Mouse (Mus musculus) megakaryocyte, embryonic 14.5 days (primary cell): ENCODE data around the gene Cenpq. TPM values are rescaled to one million over a fixed set of nuclear protein-coding genes. Genes with fewer than 3 reads are reported as not detected.
A peak's percentile ranks its signal among the peaks of the same experiment; 100 is the strongest.

ENCODE experiments used
- H3K27me3 ChIP-seq: replicated peaks from 2 replicates; pipeline ENCODE3; 2012; ENCODE audit warnings: inconsistent platforms
- H3K36me3 ChIP-seq: replicated peaks from 2 replicates; pipeline ENCODE3; 2012; ENCODE audit warnings: low read length, inconsistent platforms, mixed read lengths
- H3K4me1 ChIP-seq: 2 replicates; pipeline ENCODE4 v1.6.1; 2012; ENCODE audit warnings: inconsistent platforms
- H3K4me3 ChIP-seq: replicated peaks from 2 replicates; pipeline ENCODE3; 2012; ENCODE audit warnings: moderate library complexity, mild to moderate bottlenecking, inconsistent platforms
- H3K9me3 ChIP-seq: 2 replicates; pipeline ENCODE4 v1.6.1; 2012; ENCODE audit warnings: inconsistent platforms
- FLI1 ChIP-seq: IDR thresholded peaks from 2 replicates; pipeline ENCODE4 v1.6.1; 2012; ENCODE audit warnings: low read length, inconsistent platforms, mixed read lengths
- GATA1 ChIP-seq: IDR thresholded peaks from 3 replicates; pipeline ENCODE4 v1.6.1; 2012; ENCODE audit warnings: mixed read lengths, low read length, inconsistent platforms, borderline replicate concordance
- polyA plus RNA-seq: library from polyadenylated mRNA; stranded (reverse); fragments of >175 nt; gene quantifications from 2 replicates; pipeline ENCODE4 v1.2.3, GENCODE M21; 2012; ENCODE audit warnings: low replicate concordance; ENCODE audit not compliant: insufficient read depth

Gene Cenpq
- polyA plus RNA-seq, 1 experiment = 0.86 TPM

DNA sequence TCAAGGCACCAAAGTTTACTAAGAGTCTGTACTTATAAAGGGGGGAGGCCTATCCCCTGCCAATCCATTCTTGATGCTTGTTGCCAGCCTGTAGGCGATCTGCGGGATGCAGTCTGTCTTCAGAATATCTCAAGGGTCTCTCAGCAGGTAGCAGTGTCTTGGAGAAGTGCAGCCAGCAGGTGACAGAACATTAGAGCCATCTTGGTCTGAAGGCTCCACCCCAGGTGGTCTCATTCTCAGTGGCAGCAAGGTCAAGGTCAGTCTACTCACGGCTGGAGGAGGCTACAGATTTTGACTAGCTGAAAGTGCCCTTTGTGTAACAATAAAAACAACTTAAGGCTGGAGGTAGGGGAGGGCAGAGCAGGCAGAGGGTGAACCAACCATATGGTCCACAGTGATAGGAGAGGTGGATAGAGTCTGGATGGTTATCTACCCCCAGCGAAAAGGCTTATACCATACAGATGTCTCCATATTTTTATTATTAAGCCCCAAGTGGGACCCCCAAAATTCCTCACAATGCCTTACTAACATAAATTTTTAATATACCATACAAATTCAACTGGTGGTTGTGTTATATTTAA is 35.0 kb downstream of the Cenpq start:
- no peaks in the 10 kb centered on the region for H3K9me3 ChIP-seq
- peaks cover 2% of the 10 kb centered on the region for H3K27me3 ChIP-seq
- TF ChIP-seq FLI1 = no peak
- no peaks in the 10 kb centered on the region for H3K36me3 ChIP-seq
- H3K4me1 ChIP-seq = peaks cover 3% of the 10 kb centered on the region
- H3K4me3 ChIP-seq = no peak overlapping the region

DNA sequence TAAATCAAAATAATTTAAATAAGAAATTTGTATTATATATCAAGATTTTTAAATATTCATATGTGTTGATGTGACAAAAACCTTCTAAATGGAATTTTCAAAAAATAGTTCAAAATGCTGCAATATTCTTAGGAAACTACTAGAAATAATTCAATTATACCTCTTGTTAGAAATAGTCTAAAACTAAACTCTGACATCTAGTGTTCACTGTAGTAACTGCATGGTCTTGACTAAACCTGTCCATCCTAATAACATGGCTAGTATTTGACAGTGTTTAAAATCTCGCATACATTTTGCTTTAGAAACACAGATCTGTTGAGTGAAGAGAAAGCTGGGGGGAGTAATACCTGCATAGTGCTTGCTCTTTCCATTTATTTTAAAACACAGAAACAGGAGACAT is 38.0 kb downstream of the Cenpq start:
- Histone ChIP-seq H3K36me3 (no peaks in the 10 kb centered on the region), H3K4me3 (no peak overlapping the region), H3K27me3 (no peaks in the 10 kb centered on the region), H3K9me3 (peaks cover 4% of the 10 kb centered on the region; the same call in 1 of the 2 replicates), H3K4me1 (peaks cover 3% of the 10 kb centered on the region; the same call in 1 of the 2 replicates)
- no peak for TF ChIP-seq FLI1
- TF ChIP-seq GATA1 = no peak

DNA sequence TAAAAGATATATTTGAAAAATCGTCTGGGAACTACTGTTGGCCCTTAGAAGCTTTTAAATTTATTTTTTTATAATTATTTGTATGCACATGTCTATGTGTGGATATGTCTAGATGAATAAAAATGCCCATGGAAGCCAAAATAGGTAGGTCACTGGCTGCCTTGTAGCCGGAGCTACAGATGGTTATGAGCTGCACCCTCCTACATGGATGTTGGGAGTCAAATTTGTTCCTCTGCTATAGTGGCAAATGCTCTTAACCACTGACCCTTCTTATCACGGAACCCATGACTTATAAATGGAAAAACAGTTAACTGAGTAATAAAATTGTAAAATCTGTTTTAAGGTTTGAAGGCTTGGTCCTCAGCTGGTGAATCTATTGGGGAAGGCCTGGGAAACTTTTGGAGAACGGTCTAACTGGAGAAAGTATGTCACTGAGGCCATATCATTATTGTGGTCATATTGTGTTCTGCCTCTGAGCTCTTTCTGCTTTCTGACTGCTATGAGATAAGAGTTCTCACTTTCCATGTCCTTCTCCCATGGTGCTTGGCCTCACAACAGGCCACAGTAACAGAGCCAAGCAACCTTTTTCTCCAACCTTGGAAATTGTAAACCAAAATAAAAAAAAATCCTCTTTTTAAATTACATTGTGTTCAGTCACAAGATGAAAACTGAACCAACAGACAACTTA is 46.9 kb downstream of the Cenpq start:
- TF ChIP-seq FLI1 (no peak), GATA1 (no peak)
- Histone ChIP-seq H3K4me1 (peaks cover 24% of the 10 kb centered on the region), H3K9me3 (no peaks in the 10 kb centered on the region), H3K4me3 (no peak overlapping the region), H3K36me3 (no peaks in the 10 kb centered on the region), H3K27me3 (no peaks in the 10 kb centered on the region)

DNA sequence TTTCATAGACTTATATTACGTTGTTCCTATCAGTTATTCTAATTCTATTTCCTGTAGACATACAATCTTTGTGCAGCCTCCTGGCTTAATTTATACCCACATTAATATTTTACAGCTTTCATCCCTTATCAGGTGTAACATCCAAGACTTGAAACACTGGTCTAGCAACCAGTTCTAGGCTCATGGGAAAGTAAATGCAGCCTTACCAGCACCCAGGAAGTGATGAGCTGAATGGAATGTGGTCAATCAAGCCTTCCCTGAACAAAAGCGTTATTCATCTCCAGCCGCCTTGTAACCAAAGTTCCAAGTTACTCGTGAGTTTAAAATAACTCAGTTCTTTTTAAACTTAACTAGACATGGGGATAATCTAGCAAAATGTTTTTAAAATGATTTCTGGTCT is 49.7 kb downstream of the Cenpq start:
- no peaks in the 10 kb centered on the region for H3K27me3 ChIP-seq
- TF ChIP-seq GATA1 (no peak), FLI1 (no peak)
- H3K36me3 ChIP-seq = no peaks in the 10 kb centered on the region
- peaks cover 30% of the 10 kb centered on the region for H3K4me1 ChIP-seq
- H3K4me3 ChIP-seq = no peak overlapping the region
- no peaks in the 10 kb centered on the region for H3K9me3 ChIP-seq

DNA sequence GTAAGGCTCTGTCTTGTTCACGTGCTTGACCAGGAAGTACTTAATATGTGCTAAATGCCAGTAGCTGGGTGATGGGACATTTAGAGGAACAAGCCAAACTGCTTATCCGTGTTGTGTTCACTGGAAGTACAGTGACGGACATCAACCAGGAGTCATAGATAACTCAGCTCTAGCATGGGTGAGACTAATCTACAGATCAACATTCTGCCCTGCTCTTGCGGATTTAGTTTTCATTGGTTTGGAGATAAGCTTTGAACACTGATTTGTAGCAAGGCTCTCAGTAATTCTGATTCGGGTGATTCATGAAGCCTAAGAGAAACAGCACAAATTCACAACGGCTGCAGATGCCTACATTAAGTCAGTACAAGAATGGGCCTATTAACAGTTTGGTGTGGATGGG is 52.7 kb downstream of the Cenpq start:
- no peaks in the 10 kb centered on the region for H3K27me3 ChIP-seq
- H3K4me3 ChIP-seq = no peak overlapping the region
- peaks cover 36% of the 10 kb centered on the region for H3K4me1 ChIP-seq
- no peaks in the 10 kb centered on the region for H3K36me3 ChIP-seq
- no peak for TF ChIP-seq FLI1
- TF ChIP-seq GATA1 = no peak
- no peaks in the 10 kb centered on the region for H3K9me3 ChIP-seq

DNA sequence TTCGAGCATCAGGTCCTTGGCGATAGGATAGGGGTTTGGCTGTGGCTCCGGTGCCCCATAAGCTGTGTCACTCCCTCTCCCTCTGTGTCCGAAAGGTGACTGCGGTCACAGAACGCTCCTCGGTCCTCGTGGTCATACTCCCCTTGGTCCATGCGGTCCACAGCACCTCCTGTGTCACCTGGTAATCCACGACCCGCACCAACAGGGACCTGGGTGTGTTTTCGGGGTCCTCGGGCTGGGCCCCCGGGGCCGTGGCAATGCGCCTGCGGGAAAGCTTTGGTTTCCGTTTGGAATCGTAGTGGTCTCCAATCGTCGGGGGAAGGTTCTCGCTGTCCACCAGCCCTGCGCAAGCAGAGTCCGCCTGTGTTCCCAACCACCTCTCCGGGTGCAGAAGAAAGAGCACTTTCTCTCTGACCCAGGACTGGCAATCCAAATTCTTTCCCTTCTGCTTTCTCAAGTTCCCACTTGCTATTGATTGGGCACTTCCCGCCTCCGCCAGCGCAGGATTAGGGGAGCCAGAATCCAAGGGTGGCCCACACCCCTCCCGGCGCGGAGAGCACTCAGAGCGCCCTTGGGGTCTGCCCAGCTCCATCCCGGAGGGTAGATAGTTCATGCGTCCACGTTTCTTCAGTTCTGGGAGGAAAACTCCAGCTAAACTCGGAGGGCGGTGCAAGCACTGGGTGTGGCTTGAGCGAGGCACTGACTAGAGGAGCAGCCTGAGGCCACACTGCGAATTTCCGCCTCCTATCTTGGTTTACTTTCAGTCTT is 54.7 kb downstream of the Cenpq start, which contains the start of gene 9130008F23Rik:
TSS of gene 9130008F23Rik (minus strand) at position 636 of the 768 bp plus-strand sequence.
- H3K36me3 ChIP-seq = no peaks in the 10 kb centered on the region
- no peaks in the 10 kb centered on the region for H3K27me3 ChIP-seq
- H3K4me1 ChIP-seq = peaks cover 55% of the 10 kb centered on the region
- TF ChIP-seq FLI1 (no peak), GATA1 (no peak)
- H3K4me3 ChIP-seq = peak within 1 kb of the TSS; percentile 100
- H3K9me3 ChIP-seq = no peaks in the 10 kb centered on the region

DNA sequence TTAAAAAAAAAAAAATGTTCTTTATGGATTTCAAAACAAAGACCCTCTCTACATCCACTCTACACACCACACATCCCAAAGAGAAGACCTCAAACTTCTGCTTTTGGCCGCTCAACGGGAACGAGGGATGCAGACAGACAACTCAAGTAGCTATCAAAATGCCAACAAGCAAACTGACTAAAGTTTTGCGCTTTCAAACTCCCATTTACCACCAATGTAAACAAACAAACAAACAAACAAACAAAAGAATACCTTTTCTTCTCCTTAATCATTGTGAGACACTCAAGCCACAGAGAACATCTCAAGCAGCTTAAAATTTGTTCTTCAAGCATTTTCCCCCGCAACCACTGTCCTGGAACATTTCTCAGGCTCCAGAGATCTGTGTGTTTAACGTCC is 55.3 kb downstream of the Cenpq start:
- H3K4me3 ChIP-seq = peak overlapping the region; percentile 100
- H3K9me3 ChIP-seq = no peaks in the 10 kb centered on the region
- H3K36me3 ChIP-seq = no peaks in the 10 kb centered on the region
- no peak for TF ChIP-seq GATA1
- no peak for TF ChIP-seq FLI1
- H3K27me3 ChIP-seq = no peaks in the 10 kb centered on the region
- peaks cover 58% of the 10 kb centered on the region for H3K4me1 ChIP-seq

DNA sequence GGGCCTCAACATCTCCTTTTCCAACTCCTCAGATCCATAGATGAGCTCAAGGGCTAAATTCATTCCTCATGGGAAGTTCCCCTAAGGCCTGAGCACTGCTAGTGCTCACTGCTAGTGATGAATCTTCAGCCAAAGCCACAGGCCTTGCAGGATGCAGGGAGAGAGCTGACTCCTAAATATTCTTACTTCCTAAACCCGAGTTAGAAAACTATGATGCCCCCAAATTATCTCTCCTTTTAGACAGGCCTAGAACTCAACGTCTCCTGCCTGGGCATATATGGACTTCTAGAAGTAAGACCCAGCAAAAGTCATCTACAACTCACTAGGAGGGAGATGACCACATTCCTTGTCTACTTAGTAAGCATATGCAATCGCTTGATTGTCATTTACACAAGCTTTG is 57.1 kb downstream of the Cenpq start:
- Histone ChIP-seq H3K9me3 (no peaks in the 10 kb centered on the region), H3K27me3 (no peaks in the 10 kb centered on the region), H3K36me3 (no peaks in the 10 kb centered on the region), H3K4me3 (peak overlapping the region; percentile 80), H3K4me1 (peaks cover 72% of the 10 kb centered on the region)
- TF ChIP-seq GATA1 (no peak), FLI1 (no peak)

DNA sequence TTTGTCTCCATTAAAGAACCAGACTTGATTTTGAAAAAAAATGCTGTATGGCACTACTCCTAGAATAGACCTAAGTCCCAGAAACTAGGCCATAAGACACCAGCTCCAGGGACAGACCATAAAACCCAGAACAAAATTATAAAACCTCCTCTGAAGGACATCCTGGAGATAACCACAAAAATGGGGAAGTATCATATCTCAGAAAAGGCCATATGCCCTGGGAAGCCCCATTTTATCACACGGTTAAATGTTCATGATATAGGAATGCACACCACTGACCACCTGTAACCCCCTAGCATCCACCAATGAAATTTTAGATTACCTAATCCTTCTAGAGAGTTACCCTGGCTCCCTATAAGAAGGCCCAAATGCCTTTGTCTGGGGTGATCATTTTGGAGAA is 59.3 kb downstream of the Cenpq start:
- no peak overlapping the region for H3K4me3 ChIP-seq
- TF ChIP-seq FLI1 (no peak), GATA1 (no peak)
- no peaks in the 10 kb centered on the region for H3K27me3 ChIP-seq

DNA sequence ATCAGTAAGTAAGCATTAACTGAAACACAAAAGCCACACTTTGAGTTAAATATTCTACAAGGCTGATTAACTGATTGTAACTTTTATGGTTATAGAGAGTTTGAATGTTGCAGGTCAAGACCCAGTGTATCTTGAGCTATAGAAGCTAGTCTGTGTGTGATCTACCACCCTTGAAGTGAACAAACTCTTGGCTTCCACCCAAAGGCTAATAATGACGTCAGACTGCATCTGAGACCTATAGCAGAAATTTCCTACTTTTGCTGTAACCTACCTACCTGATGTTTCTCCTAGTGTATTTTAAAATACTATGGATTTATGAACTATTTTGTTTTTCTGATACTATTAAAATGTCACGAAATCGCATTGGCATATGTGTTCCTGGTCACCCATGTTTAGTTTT is 60.1 kb downstream of the Cenpq start:
- Histone ChIP-seq H3K27me3 (no peaks in the 10 kb centered on the region), H3K4me3 (no peak overlapping the region), H3K36me3 (no peaks in the 10 kb centered on the region), H3K9me3 (no peaks in the 10 kb centered on the region), H3K4me1 (peaks cover 59% of the 10 kb centered on the region)
- TF ChIP-seq GATA1 (no peak), FLI1 (no peak)

More for the DNA sequence above, 59.3 kb downstream of the Cenpq start:
- H3K36me3 ChIP-seq = no peaks in the 10 kb centered on the region
- no peaks in the 10 kb centered on the region for H3K9me3 ChIP-seq
- peaks cover 62% of the 10 kb centered on the region for H3K4me1 ChIP-seq
